Mouse (Mus musculus) limb, embryonic 14.5 days (tissue): Measurements from ENCODE around the gene Bckdhb. TPM values are rescaled to one million over a fixed set of nuclear protein-coding genes. Genes with fewer than 3 reads are reported as not detected.
A peak's percentile ranks its signal among the peaks of the same experiment; 100 is the strongest.

Source experiments
- ATAC-seq: fragments of 200-750 bp; cut with Nextera tagmentation; 2 replicates; pipeline ENCODE4 v1.8.0; 2017; ENCODE audit warnings: low read depth, moderate number of reproducible peaks, moderate TSS enrichment; ENCODE audit not compliant: low FRiP score
- DNase-seq: peaks from one replicate; pipeline ENCODE4 v3.0.0-alpha.2; 2015; ENCODE audit warnings: low spot score
- H3K27ac ChIP-seq: fragments of 300-500 bp; sonication (generic); replicated peaks from 2 replicates; pipeline ENCODE4 v1.5.1; 2014; ENCODE audit warnings: low read depth, mild to moderate bottlenecking, low read length, moderate library complexity, mixed read lengths
- H3K27me3 ChIP-seq: fragments of 300-500 bp; sonication (generic); 2 replicates; pipeline ENCODE4 v1.6.1; 2014; ENCODE audit warnings: low read length, mixed read lengths; ENCODE audit not compliant: control insufficient read depth, insufficient read depth
- H3K36me3 ChIP-seq: fragments of 300-500 bp; sonication (generic); 2 replicates; pipeline ENCODE4 v1.6.1; 2014; ENCODE audit warnings: mild to moderate bottlenecking, low read length, moderate library complexity, mixed read lengths; ENCODE audit not compliant: control insufficient read depth, insufficient read depth
- H3K4me1 ChIP-seq: fragments of 300-500 bp; sonication (generic); 2 replicates; pipeline ENCODE4 v1.6.1; 2014; ENCODE audit warnings: antibody characterized with exemption, low read length, mixed read lengths; ENCODE audit not compliant: control insufficient read depth, insufficient read depth
- H3K4me2 ChIP-seq: fragments of 300-500 bp; sonication (generic); replicated peaks from 2 replicates; pipeline ENCODE4 v1.6.1; 2014; ENCODE audit warnings: low read depth, mild to moderate bottlenecking, low read length, moderate library complexity; ENCODE audit not compliant: severe bottlenecking
- H3K4me3 ChIP-seq: fragments of 300-500 bp; sonication (generic); replicated peaks from 2 replicates; pipeline ENCODE4 v1.5.1; 2014; ENCODE audit warnings: low read length
- H3K9ac ChIP-seq: fragments of 300-500 bp; sonication (generic); 2 replicates; pipeline ENCODE4 v1.6.1; 2014; ENCODE audit warnings: mild to moderate bottlenecking, low read depth, low read length, moderate library complexity; ENCODE audit not compliant: severe bottlenecking
- H3K9me3 ChIP-seq: fragments of 300-500 bp; sonication (generic); 2 replicates; pipeline ENCODE4 v1.6.1; 2016; ENCODE audit warnings: low read length; ENCODE audit not compliant: control insufficient read depth
- POLR2A ChIP-seq: fragments of 200-500 bp; IDR thresholded peaks from 2 replicates; pipeline ENCODE4 v1.8.0; 2012; ENCODE audit warnings: inconsistent platforms, mild to moderate bottlenecking, moderate library complexity, borderline replicate concordance; ENCODE audit not compliant: insufficient read depth, insufficient read length; ENCODE audit errors: extremely low read depth
- WGBS: fragments of 180-500 bp; shearing (Covaris S2); extraction: QIAGEN DNeasy Blood & Tissue Kit; methylation state at CpG from one replicate; pipeline ENCODE4 v1.1.7; 2014; 5-methylcytosine and 5-hydroxymethylcytosine counted together
- polyA plus RNA-seq, 2 experiments: library from polyadenylated mRNA; depleted of rRNA in 1 of 2; stranded (reverse) in 1 of 2; unstranded in 1 of 2; fragments of >200 nt; fragmentation: Nextera tagmentation in 1 of 2; extraction: Ambion mirVana in 1 of 2; gene quantifications; 2 replicates each; pipeline versions ENCODE4 v1.2.1 to v1.2.3; 2012 to 2014

Gene Bckdhb
- polyA plus RNA-seq, 2 experiments, result 47.4 to 51.1 TPM

- no peak for TF ChIP-seq POLR2A
- Histone ChIP-seq H3K4me1 (no peaks in the 10 kb centered on the region), H3K36me3 (no peaks in the 10 kb centered on the region), H3K4me3 (no peak overlapping the region), H3K9ac (no peak overlapping the region), H3K9me3 (no peaks in the 10 kb centered on the region), H3K27ac (no peak overlapping the region), H3K27me3 (no peaks in the 10 kb centered on the region), H3K4me2 (no peak overlapping the region)
- no peak for DNase-seq
- WGBS, result 62% methylated on average over 12 of the region's 12 CpGs
- ATAC-seq, result no peak
Observed at GRCm38 (mm10) chr9:84135062-84135461, 210.1 kb downstream of the Bckdhb start.

DNA sequence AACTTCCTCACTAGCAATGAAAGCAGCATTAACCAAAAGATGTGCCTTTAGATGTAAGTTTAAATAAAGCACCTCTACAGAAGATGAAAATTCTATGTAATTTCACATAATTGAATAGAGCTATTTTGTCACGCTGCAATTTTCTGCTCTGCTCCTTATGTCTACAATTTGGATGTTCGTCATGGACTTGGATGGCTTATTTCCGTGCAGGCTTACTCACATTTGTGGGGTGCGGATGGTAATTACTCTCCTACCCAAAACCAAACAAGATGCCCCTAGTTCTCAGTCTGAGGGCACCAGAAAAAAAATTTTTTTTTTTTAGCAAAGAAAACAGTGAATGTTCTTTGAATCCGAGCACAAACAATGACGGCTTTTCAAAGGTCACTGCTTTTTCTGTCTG lies 212.2 kb downstream of the Bckdhb start:
- H3K9me3 ChIP-seq, result no peaks in the 10 kb centered on the region
- no peak overlapping the region for H3K9ac ChIP-seq
- no peak for TF ChIP-seq POLR2A
- WGBS, result 94% methylated on average over 6 of the region's 6 CpGs
- no peaks in the 10 kb centered on the region for H3K36me3 ChIP-seq
- no peaks in the 10 kb centered on the region for H3K27me3 ChIP-seq
- no peaks in the 10 kb centered on the region for H3K4me1 ChIP-seq
- DNase-seq (no peak), ATAC-seq (no peak)
- no peak overlapping the region for H3K4me2 ChIP-seq
- H3K27ac ChIP-seq, result no peak overlapping the region
- no peak overlapping the region for H3K4me3 ChIP-seq

GRCm38 (mm10) chr9:84148124-84148523 lies 223.2 kb downstream of the Bckdhb start:
- no peaks in the 10 kb centered on the region for H3K27me3 ChIP-seq
- H3K4me1 ChIP-seq, result no peaks in the 10 kb centered on the region
- 63% methylated on average over 2 of the region's 2 CpGs for WGBS
- no peak for TF ChIP-seq POLR2A
- no peak overlapping the region for H3K27ac ChIP-seq
- ATAC-seq (peak; percentile 44; the same call in 1 of the 2 replicates), DNase-seq (no peak)
- no peaks in the 10 kb centered on the region for H3K36me3 ChIP-seq
- H3K9ac ChIP-seq, result no peak overlapping the region
- H3K9me3 ChIP-seq, result no peaks in the 10 kb centered on the region
- H3K4me2 ChIP-seq, result no peak overlapping the region
- no peak overlapping the region for H3K4me3 ChIP-seq

Other genes with a start within 250 kb of the Bckdhb start
- gene Elovl4, start 118.9 kb upstream of the Bckdhb start, polyA plus RNA-seq (2012; rRNA removed), result 15.7 and 16.2 TPM in 2 replicates
- gene Elovl4, start 118.9 kb upstream of the Bckdhb start, polyA plus RNA-seq (2014; fragmentation: Nextera tagmentation; extraction: Ambion mirVana), result 54.3 and 71.6 TPM in 2 replicates
- 14.7 and 20.9 TPM in 2 replicates for gene Ttk, start 90.5 kb upstream of the Bckdhb start, polyA plus RNA-seq (2012; rRNA removed)
- 23.1 and 25.3 TPM in 2 replicates for gene Ttk, start 90.5 kb upstream of the Bckdhb start, polyA plus RNA-seq (2014; fragmentation: Nextera tagmentation; extraction: Ambion mirVana)